Mouse (Mus musculus) embryonic facial prominence, embryonic 15.5 days (tissue): ENCODE results near the gene Tmem38b. TPM values are rescaled to one million over a fixed set of nuclear protein-coding genes. Genes with fewer than 3 reads are reported as not detected.

ENCODE experiments used
- ATAC-seq: fragments of 200-750 bp; cut with Nextera tagmentation; 2 replicates; pipeline ENCODE4 v1.8.0; 2017; ENCODE audit warnings: low read depth, moderate TSS enrichment; ENCODE audit not compliant: insufficient number of reproducible peaks, low FRiP score, low TSS enrichment
- H3K27ac ChIP-seq: fragments of 300-500 bp; sonication (generic); replicated peaks from 2 replicates; pipeline ENCODE4 v1.5.1; 2015; ENCODE audit warnings: mild to moderate bottlenecking, inconsistent platforms
- H3K27me3 ChIP-seq: fragments of 300-500 bp; sonication (generic); 2 replicates; pipeline ENCODE4 v1.6.1; 2015; ENCODE audit warnings: inconsistent platforms
- H3K36me3 ChIP-seq: fragments of 300-500 bp; sonication (generic); 2 replicates; pipeline ENCODE4 v1.6.1; 2015; ENCODE audit warnings: mild to moderate bottlenecking, inconsistent platforms
- H3K4me1 ChIP-seq: fragments of 300-500 bp; sonication (generic); 2 replicates; pipeline ENCODE4 v1.6.1; 2015; ENCODE audit warnings: inconsistent platforms
- H3K4me2 ChIP-seq: fragments of 300-500 bp; sonication (generic); replicated peaks from 2 replicates; pipeline ENCODE4 v1.6.1; 2015; ENCODE audit warnings: mild to moderate bottlenecking, inconsistent platforms
- H3K4me3 ChIP-seq: fragments of 300-500 bp; sonication (generic); replicated peaks from 2 replicates; pipeline ENCODE4 v1.5.1; 2015; ENCODE audit warnings: mild to moderate bottlenecking, inconsistent platforms
- H3K9ac ChIP-seq: fragments of 300-500 bp; sonication (generic); 2 replicates; pipeline ENCODE4 v1.6.1; 2015; ENCODE audit warnings: inconsistent platforms
- H3K9me3 ChIP-seq: fragments of 300-500 bp; sonication (generic); replicated peaks from 2 replicates; pipeline ENCODE4 v1.6.1; 2016; ENCODE audit warnings: inconsistent platforms
- WGBS: fragments of 180-500 bp; shearing (Covaris S2); methylation state at CpG from one replicate; pipeline ENCODE4 v1.1.7; 2015; 5-methylcytosine and 5-hydroxymethylcytosine counted together
- polyA plus RNA-seq: library from polyadenylated mRNA; unstranded; fragments of >200 nt; fragmentation: Nextera tagmentation; extraction: Ambion mirVana; gene quantifications from 2 replicates; pipeline ENCODE4 v1.2.1, GENCODE M21; 2015

Gene Tmem38b
- polyA plus RNA-seq, 1 experiment from 2014 or later, result 11.4 TPM

DNA sequence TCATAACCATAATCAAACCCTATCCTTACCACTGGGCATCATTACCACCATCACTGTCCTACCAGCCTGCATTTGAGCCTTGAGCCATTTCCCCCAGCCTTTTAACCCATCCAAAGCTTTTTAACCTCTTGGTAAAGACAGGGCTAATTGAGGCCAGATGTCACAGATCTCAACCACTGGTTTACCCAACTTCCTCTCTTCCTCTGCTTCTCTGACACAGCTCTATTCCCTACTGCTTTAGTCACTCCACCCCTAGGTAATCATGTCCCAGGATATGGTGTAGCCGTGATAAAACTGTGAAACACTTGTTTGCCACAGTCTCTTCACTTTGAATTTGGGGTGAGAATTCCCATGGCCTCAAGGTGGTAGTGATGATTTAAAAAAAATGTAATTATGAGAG lies 69.5 kb downstream of the Tmem38b start:
- Histone ChIP-seq H3K27me3 (no peaks in the 10 kb centered on the region), H3K9me3 (no peaks in the 10 kb centered on the region), H3K9ac (no peak overlapping the region), H3K36me3 (no peaks in the 10 kb centered on the region), H3K4me1 (no peaks in the 10 kb centered on the region), H3K4me2 (no peak overlapping the region), H3K4me3 (no peak overlapping the region), H3K27ac (no peak overlapping the region)
- ATAC-seq, result no peak
- 31% methylated on average over 1 of the region's 1 CpGs for WGBS

- WGBS, result 61% methylated on average over 7 of the region's 7 CpGs
These were observed 70.4 kb downstream of the Tmem38b start for GRCm38 (mm10) chr4:53896150-53896833.

DNA sequence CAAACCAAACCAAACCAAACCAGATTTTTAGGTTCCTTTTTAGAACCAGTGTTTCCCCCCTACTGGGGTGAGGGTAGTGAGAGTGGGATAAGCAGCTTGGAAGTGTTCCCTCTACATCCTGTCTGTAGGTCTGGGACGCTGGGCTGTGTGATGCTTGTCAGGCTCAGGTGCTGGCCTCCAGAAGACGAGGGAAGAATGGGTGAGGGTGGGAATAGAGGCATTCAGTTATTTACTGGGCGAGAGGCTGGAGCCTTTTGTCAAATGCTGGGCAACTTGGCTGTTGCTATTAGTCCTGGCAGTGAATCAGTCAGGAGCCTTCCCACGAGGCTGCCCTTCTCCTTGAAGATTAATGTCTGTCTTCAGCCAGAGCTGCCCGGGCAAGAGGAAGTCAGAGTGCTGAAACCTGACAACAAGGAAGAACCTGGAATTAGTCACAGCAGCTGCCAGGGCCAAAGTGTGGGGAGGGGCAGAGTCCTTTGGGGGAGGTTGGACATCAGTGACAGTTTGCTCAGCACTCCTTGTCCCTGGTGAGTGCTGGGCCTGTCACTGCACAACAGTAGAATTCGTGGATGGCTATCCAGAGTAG lies 74.6 kb downstream of the Tmem38b start:
- Histone ChIP-seq H3K4me3 (no peak overlapping the region), H3K36me3 (no peaks in the 10 kb centered on the region), H3K4me1 (no peaks in the 10 kb centered on the region), H3K27me3 (no peaks in the 10 kb centered on the region), H3K27ac (no peak overlapping the region), H3K9ac (no peak overlapping the region), H3K9me3 (no peaks in the 10 kb centered on the region), H3K4me2 (no peak overlapping the region)
- 44% methylated on average over 6 of the region's 6 CpGs for WGBS
- ATAC-seq, result no peak

More at GRCm38 (mm10) chr4:53896150-53896833, 70.4 kb downstream of the Tmem38b start:
- Histone ChIP-seq H3K4me1 (no peaks in the 10 kb centered on the region), H3K9ac (no peak overlapping the region), H3K36me3 (no peaks in the 10 kb centered on the region), H3K27me3 (no peaks in the 10 kb centered on the region), H3K9me3 (no peaks in the 10 kb centered on the region), H3K4me2 (no peak overlapping the region), H3K4me3 (no peak overlapping the region), H3K27ac (no peak overlapping the region)
- ATAC-seq, result no peak

DNA sequence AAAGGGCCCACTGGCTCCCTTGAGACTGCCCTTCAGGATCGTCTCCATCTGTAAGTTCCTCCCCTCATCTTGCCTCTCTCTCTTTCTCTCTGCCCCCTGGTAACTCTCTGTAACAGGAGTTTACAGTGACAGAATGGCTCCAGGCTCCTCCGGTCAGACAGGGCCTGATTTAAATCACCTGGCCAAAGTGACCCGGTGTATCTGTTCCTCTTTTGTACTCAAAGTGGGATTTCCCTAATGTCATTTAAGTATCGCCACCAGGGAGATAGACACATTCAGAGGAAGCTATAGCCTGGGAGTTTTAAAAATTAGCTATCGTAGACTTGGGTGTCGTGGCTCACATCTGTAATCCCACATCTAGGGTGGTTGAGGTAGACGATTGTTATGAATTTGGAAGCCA lies 78.5 kb downstream of the Tmem38b start:
- WGBS, result 73% methylated on average over 7 of the region's 7 CpGs
- no peak for ATAC-seq
- Histone ChIP-seq H3K36me3 (no peaks in the 10 kb centered on the region), H3K27ac (no peak overlapping the region), H3K4me2 (no peak overlapping the region), H3K27me3 (no peaks in the 10 kb centered on the region), H3K4me3 (no peak overlapping the region), H3K9ac (no peak overlapping the region), H3K9me3 (no peaks in the 10 kb centered on the region), H3K4me1 (no peaks in the 10 kb centered on the region)

- no peak overlapping the region for H3K27ac ChIP-seq
- no peak overlapping the region for H3K9ac ChIP-seq
- H3K27me3 ChIP-seq, result no peaks in the 10 kb centered on the region
- H3K4me3 ChIP-seq, result no peak overlapping the region
- H3K4me1 ChIP-seq, result no peaks in the 10 kb centered on the region
- no peak overlapping the region for H3K4me2 ChIP-seq
- 43% methylated on average over 6 of the region's 6 CpGs for WGBS
- no peak for ATAC-seq
- no peaks in the 10 kb centered on the region for H3K9me3 ChIP-seq
- H3K36me3 ChIP-seq, result no peaks in the 10 kb centered on the region
These were observed 79.7 kb downstream of the Tmem38b start for GRCm38 (mm10) chr4:53905537-53905936.

DNA sequence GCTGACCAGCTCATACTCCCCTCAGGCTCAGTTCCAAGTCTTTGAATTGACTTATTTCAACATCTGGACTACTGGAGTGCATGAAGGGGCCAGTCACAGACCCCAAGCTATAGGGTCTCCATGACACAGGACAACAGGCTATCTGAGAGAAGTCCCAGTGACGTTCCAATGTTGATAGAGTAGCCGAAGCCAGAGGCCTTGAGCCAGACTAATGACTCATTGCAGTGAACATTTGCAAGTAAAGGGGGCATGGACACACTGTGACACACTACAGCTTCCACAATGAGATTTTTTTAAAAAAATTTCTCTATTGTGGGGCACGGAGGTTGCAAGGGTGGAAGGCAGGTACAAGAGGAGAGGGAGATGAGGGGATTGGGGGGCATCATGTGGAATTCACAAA lies 81.2 kb downstream of the Tmem38b start:
- H3K27ac ChIP-seq, result no peak overlapping the region

More for the DNA sequence above, 81.2 kb downstream of the Tmem38b start:
- no peak for ATAC-seq
- H3K4me1 ChIP-seq, result no peaks in the 10 kb centered on the region
- H3K9me3 ChIP-seq, result no peaks in the 10 kb centered on the region
- H3K4me2 ChIP-seq, result no peak overlapping the region
- H3K36me3 ChIP-seq, result no peaks in the 10 kb centered on the region
- H3K9ac ChIP-seq, result no peak overlapping the region
- H3K4me3 ChIP-seq, result no peak overlapping the region
- H3K27me3 ChIP-seq, result no peaks in the 10 kb centered on the region
- WGBS, result 91% methylated on average over 3 of the region's 3 CpGs

Other genes with a start within 250 kb of the Tmem38b start
- 10.3 and 13.1 TPM in 2 replicates for gene Fsd1l, start 194.6 kb upstream of the Tmem38b start, polyA plus RNA-seq
- gene Fktn, start 112.0 kb upstream of the Tmem38b start, polyA plus RNA-seq, result 13.2 and 14.2 TPM in 2 replicates
- gene Tal2, start 46.3 kb upstream of the Tmem38b start, polyA plus RNA-seq, result 0.48 and 0.51 TPM in 2 replicates